9 mouse cellular contexts compared by ENCODE assay signal in the genomic region with DNA sequence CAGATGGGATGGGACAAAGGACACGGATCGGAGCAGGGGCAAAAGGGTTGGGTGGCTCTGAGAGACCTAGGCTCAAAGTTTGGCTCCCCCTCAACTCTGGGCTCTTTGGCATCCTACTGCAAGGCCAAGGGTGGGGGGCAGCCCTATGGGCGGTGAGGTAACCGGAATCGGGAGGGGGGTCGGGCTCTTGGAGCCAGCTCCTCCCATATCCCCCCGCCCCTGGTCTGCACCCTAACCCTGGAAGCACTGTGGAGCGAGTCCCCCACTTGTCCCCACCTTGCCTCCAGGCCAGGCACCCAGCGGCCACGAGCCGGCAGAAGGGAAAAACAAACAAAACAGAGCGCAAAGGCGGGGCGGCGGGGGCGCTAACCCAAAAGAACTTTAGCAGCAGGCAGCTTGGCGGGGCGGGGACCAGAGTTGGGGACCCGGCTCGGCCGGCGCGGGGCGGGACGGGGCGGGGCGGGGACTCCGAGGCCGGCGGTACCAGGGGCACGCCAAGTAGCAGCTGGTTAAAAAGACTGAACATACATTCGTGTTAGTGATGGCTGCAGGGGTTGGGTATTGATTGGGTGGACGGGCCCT. TPM values are rescaled to one million over a fixed set of nuclear protein-coding genes. Genes with fewer than 3 reads are reported as not detected.
DNase-seq lines count a peak whose midpoint lies in the region; ATAC-seq and TF ChIP-seq lines count a peak whose summit lies in the region.
"Had no signal": no experiment of that assay in that cellular context is flagged by ENCODE, and none has a peak within 500 bp of the region (broad histone marks: within the 10 kb centered on the region; RNA-seq: fewer than 3 reads in every experiment).

No protein-coding gene starts in this region.

- WGBS in heart, adult 2 months: 3% methylated on average over 33 of the region's 33 CpGs
- under 1% methylated on average over 31 of the region's 33 CpGs for WGBS in limb, embryonic 11.5 days
- WGBS in midbrain, embryonic 14.5 days: 2% methylated on average over 33 of the region's 33 CpGs

- peak; percentile 49; the same call in 1 of the 2 replicates for ATAC-seq in limb, embryonic 11.5 days (ENCODE audit: insufficient number of reproducible peaks, low FRiP score, low TSS enrichment, low read depth)
- ATAC-seq in midbrain, embryonic 14.5 days (ENCODE audit: low FRiP score, low TSS enrichment): peak; percentile 56; the same call in 1 of the 2 replicates
- no peak for ATAC-seq in inflammation-experienced regulatory T-cells, adult 6 months

- no peaks in the 10 kb centered on the region for H3K9me3 ChIP-seq in limb, embryonic 11.5 days (ENCODE audit: control insufficient read depth, low read length)
- no peaks in the 10 kb centered on the region for H3K9me3 ChIP-seq in midbrain, embryonic 14.5 days (ENCODE audit: control insufficient read depth, low read length)

- no peak for TF ChIP-seq POLR2A in heart, adult 2 months (IDR thresholded peaks at IDR 0.05; ENCODE audit: insufficient read depth, low read depth, low read length)

- DNase-seq in heart, adult 2 months: no peak
- no peak for DNase-seq in heart, adult 9 months (ENCODE audit: low spot score in 2 of 2)
- DNase-seq in adrenal gland, postnatal 25 days: peak; percentile 33
- DNase-seq in heart, postnatal 4 days: peak; percentile 48
- peak; percentile 64 for DNase-seq in limb, embryonic 11.5 days (ENCODE audit: low spot score)
- DNase-seq in midbrain, embryonic 14.5 days: peak; percentile 64
- no peak for DNase-seq in ovary, adult 18-20 months (ENCODE audit: low spot score)

- peaks cover 9% of the 10 kb centered on the region for H3K27me3 ChIP-seq in heart, adult 2 months (ENCODE audit: control insufficient read depth, insufficient read depth, low read length)
- peaks cover 77% of the 10 kb centered on the region for H3K27me3 ChIP-seq in limb, embryonic 11.5 days (ENCODE audit: control insufficient read depth, insufficient read depth, low read length)
- no peaks in the 10 kb centered on the region for H3K27me3 ChIP-seq in midbrain, embryonic 14.5 days (ENCODE audit: control insufficient read depth, insufficient read depth, low read length)

- no peaks in the 10 kb centered on the region for H3K36me3 ChIP-seq in heart, adult 2 months (ENCODE audit: control insufficient read depth, insufficient read depth, low read length)
- H3K36me3 ChIP-seq in limb, embryonic 11.5 days (ENCODE audit: control insufficient read depth, insufficient read depth, low read length): no peaks in the 10 kb centered on the region
- peaks cover 23% of the 10 kb centered on the region for H3K36me3 ChIP-seq in midbrain, embryonic 14.5 days (ENCODE audit: control insufficient read depth, insufficient read depth, low read length)

- intact Hi-C loops in heart, adult 2 months (cut with DNase I): no loop called here

- no peaks in the 10 kb centered on the region for H3K79me2 ChIP-seq in heart, adult 2 months (replicated peaks; ENCODE audit: control insufficient read depth, insufficient read depth, low read length)

- H3K4me1 ChIP-seq in heart, adult 2 months (ENCODE audit: control insufficient read depth, insufficient read depth, low read length): peaks cover 1% of the 10 kb centered on the region; the same call in 1 of the 2 replicates
- H3K4me1 ChIP-seq in limb, embryonic 11.5 days (ENCODE audit: control insufficient read depth, insufficient read depth, low read length): peaks cover 20% of the 10 kb centered on the region
- H3K4me1 ChIP-seq in midbrain, embryonic 14.5 days (ENCODE audit: control insufficient read depth, insufficient read depth, low read length): peaks cover 40% of the 10 kb centered on the region

- peak overlapping the region; percentile 32; the same call in 1 of the 2 replicates for H3K4me3 ChIP-seq in heart, adult 2 months
- H3K4me3 ChIP-seq in limb, embryonic 11.5 days (ENCODE audit: low read depth, low read length): peak overlapping the region; percentile 42
- H3K4me3 ChIP-seq in midbrain, embryonic 14.5 days (replicated peaks; ENCODE audit: low read depth, low read length): peak overlapping the region; percentile 24

- H3K4me2 ChIP-seq in limb, embryonic 11.5 days (ENCODE audit: low read depth, severe bottlenecking): peak overlapping the region; percentile 88
- peak overlapping the region; percentile 58 for H3K4me2 ChIP-seq in midbrain, embryonic 14.5 days (ENCODE audit: low read length)

- peak overlapping the region; percentile 43 for H3K9ac ChIP-seq in heart, adult 2 months (ENCODE audit: low read depth, low read length)
- peak overlapping the region; percentile 40; the same call in 1 of the 2 replicates for H3K9ac ChIP-seq in limb, embryonic 11.5 days (ENCODE audit: low read length)
- H3K9ac ChIP-seq in midbrain, embryonic 14.5 days (replicated peaks; ENCODE audit: low read length): peak overlapping the region; percentile 29; the same call in 1 of the 2 replicates

- no peak for TF ChIP-seq EP300 in heart, adult 2 months (IDR thresholded peaks at IDR 0.05; ENCODE audit: insufficient read depth, low read depth, low read length)

- no peak for TF ChIP-seq CTCF in heart, adult 2 months (IDR thresholded peaks at IDR 0.05)

- H3K27ac ChIP-seq in heart, adult 2 months: no peak overlapping the region
- no peak overlapping the region for H3K27ac ChIP-seq in limb, embryonic 11.5 days (replicated peaks; ENCODE audit: low read depth, low read length)
- 0 out of 2 replicates have a peak overlapping the region, but pooled peaks have one; percentile 60 for H3K27ac ChIP-seq in midbrain, embryonic 14.5 days (replicated peaks; ENCODE audit: low read depth, low read length)

RNA-seq across cellular contexts. Expression of a gene that starts 16.9 kb away (rescaled TPM):
- not detected for total RNA-seq in heart, adult 2 months (2021)
- 0.38 TPM in 1 of 2 replicates, not detected in the other for polyA plus RNA-seq in heart, adult 2 months (2012; rRNA removed)
- not detected in 2 replicates for total RNA-seq in adrenal gland, postnatal 25 days (2021)
- total RNA-seq in heart, postnatal 4 days (2021): not detected
- not detected in 2 replicates for polyA plus RNA-seq in limb, embryonic 11.5 days (2014; fragmentation: Nextera tagmentation; extraction: Ambion mirVana)
- not detected in 2 replicates for polyA plus RNA-seq in midbrain, embryonic 14.5 days (2014; fragmentation: Nextera tagmentation; extraction: Ambion mirVana)
- polyA plus RNA-seq in inflammation-experienced regulatory T-cells, adult 6 months (2017; shearing (Covaris generic)): not detected
- total RNA-seq: MEL had no signal

RNA-seq across cellular contexts. Expression of a gene that starts 26.5 kb away (rescaled TPM):
- total RNA-seq in heart, adult 2 months (2021): under 1 TPM; 0.76 to 0.82 TPM
- polyA plus RNA-seq in heart, adult 2 months (2012; rRNA removed): 3.5 and 3.8 TPM in 2 replicates
- 0.61 and 1.4 TPM in 2 replicates for total RNA-seq in adrenal gland, postnatal 25 days (2021)
- under 1 TPM; 0.36 to 0.52 TPM for total RNA-seq in heart, postnatal 4 days (2021)
- polyA plus RNA-seq in limb, embryonic 11.5 days (2014; fragmentation: Nextera tagmentation; extraction: Ambion mirVana): 0.31 TPM in 1 of 2 replicates, not detected in the other
- polyA plus RNA-seq in midbrain, embryonic 14.5 days (2014; fragmentation: Nextera tagmentation; extraction: Ambion mirVana): 1.00 and 4.2 TPM in 2 replicates
- polyA plus RNA-seq in inflammation-experienced regulatory T-cells, adult 6 months (2017; shearing (Covaris generic)): not detected
- total RNA-seq: MEL had no signal

RNA-seq across cellular contexts. Expression of a gene that starts 32.3 kb away (rescaled TPM):
- under 1 TPM; 0.16 to 0.23 TPM for total RNA-seq in heart, adult 2 months (2021)
- 0.21 and 0.23 TPM in 2 replicates for polyA plus RNA-seq in heart, adult 2 months (2012; rRNA removed)
- 0.52 and 0.55 TPM in 2 replicates for total RNA-seq in adrenal gland, postnatal 25 days (2021)
- total RNA-seq in heart, postnatal 4 days (2021): under 1 TPM; 0.33 to 0.45 TPM
- polyA plus RNA-seq in limb, embryonic 11.5 days (2014; fragmentation: Nextera tagmentation; extraction: Ambion mirVana): 0.27 and 0.58 TPM in 2 replicates
- polyA plus RNA-seq in midbrain, embryonic 14.5 days (2014; fragmentation: Nextera tagmentation; extraction: Ambion mirVana): 6.1 and 6.2 TPM in 2 replicates
- 1 to 10 TPM in 1 of 3 experiments, under 1 TPM in 2; 0.57 to 1.2 (median 0.58) TPM for polyA plus RNA-seq in inflammation-experienced regulatory T-cells, adult 6 months (2017; shearing (Covaris generic))
- total RNA-seq: MEL had no signal

RNA-seq across cellular contexts. Expression of a gene that starts 41.3 kb away (rescaled TPM):
- total RNA-seq in heart, adult 2 months (2021): 1 to 10 TPM; 1.8 to 1.9 TPM
- 0.80 and 0.97 TPM in 2 replicates for polyA plus RNA-seq in heart, adult 2 months (2012; rRNA removed)
- total RNA-seq in adrenal gland, postnatal 25 days (2021): 5.3 and 8.4 TPM in 2 replicates
- total RNA-seq in heart, postnatal 4 days (2021): 10 to 100 TPM in 1 of 2 experiments, 1 to 10 TPM in 1; 9.5 to 10.2 TPM
- 59.7 and 62.3 TPM in 2 replicates for polyA plus RNA-seq in limb, embryonic 11.5 days (2014; fragmentation: Nextera tagmentation; extraction: Ambion mirVana)
- 17.2 and 20.4 TPM in 2 replicates for polyA plus RNA-seq in midbrain, embryonic 14.5 days (2014; fragmentation: Nextera tagmentation; extraction: Ambion mirVana)
- 10 to 100 TPM in 1 of 3 experiments, 1 to 10 TPM in 2; 4.6 to 17.6 (median 6.8) TPM for polyA plus RNA-seq in inflammation-experienced regulatory T-cells, adult 6 months (2017; shearing (Covaris generic))

Comparison
In these comparisons a context has a peak if more than half of its experiments do, and no peak if none do; other contexts are left out.
1. DNase-seq: peak in adrenal gland, postnatal 25 days (single experiment), heart, postnatal 4 days (single experiment), limb, embryonic 11.5 days (single experiment) and midbrain, embryonic 14.5 days (single experiment); none in heart, adult 2 months (0 of 2), heart, adult 9 months (0 of 2) and ovary, adult 18-20 months (single experiment).
2. Peak in every context shown above with its lines, with median percentiles within 50 percentile points of each other: H3K4me3 ChIP-seq and H3K9ac ChIP-seq.